Mouse (Mus musculus) cerebellum, postnatal 14 days (tissue): ENCODE measurements around the gene Ripk4.
A peak's percentile ranks its signal among the peaks of the same experiment; 100 is the strongest.

ENCODE experiments used
- DNase-seq, 2 experiments: peaks; one replicate each; pipeline ENCODE4 v3.0.0; 2021; ENCODE audit warnings: mixed read lengths in 2 of 2

The Ripk4 gene

GRCm38 (mm10) chr16:97763061-97763989 is at the start of gene Ripk4:
Ripk4 (minus strand) TSS chr16:97763787.
- peak; percentile 19 for DNase-seq

- DNase-seq, result no peak
Measured at GRCm38 (mm10) chr16:97808881-97809280, 45.3 kb upstream of the Ripk4 start.

- no peak for DNase-seq
Measured at GRCm38 (mm10) chr16:97805646-97806045, 42.1 kb upstream of the Ripk4 start.

GRCm38 (mm10) chr16:97804680-97805547 is 41.3 kb upstream of the Ripk4 start:
- peak; percentile 90 to 95 for DNase-seq

GRCm38 (mm10) chr16:97797950-97798869 is 34.6 kb upstream of the Ripk4 start:
- DNase-seq, result no peak

GRCm38 (mm10) chr16:97797212-97797611 is 33.6 kb upstream of the Ripk4 start:
- no peak for DNase-seq

- no peak for DNase-seq
Measured at GRCm38 (mm10) chr16:97794256-97794655, 30.7 kb upstream of the Ripk4 start.

GRCm38 (mm10) chr16:97783057-97783456 is 19.5 kb upstream of the Ripk4 start:
- no peak for DNase-seq

- DNase-seq, result peak; percentile 93 to 95
Measured at GRCm38 (mm10) chr16:97778353-97779025, 14.9 kb upstream of the Ripk4 start.

- no peak for DNase-seq
Measured at GRCm38 (mm10) chr16:97766501-97766900, 2.9 kb upstream of the Ripk4 start.

GRCm38 (mm10) chr16:97764626-97765025 is 1.0 kb upstream of the Ripk4 start:
- DNase-seq, result no peak

GRCm38 (mm10) chr16:97763990-97764340 is 378 bp upstream of the Ripk4 start:
- no peak for DNase-seq

- DNase-seq, result no peak
Measured at GRCm38 (mm10) chr16:97761782-97762181, 1.8 kb downstream of the Ripk4 start.

GRCm38 (mm10) chr16:97759681-97760080 is 3.9 kb downstream of the Ripk4 start:
- no peak for DNase-seq

GRCm38 (mm10) chr16:97758288-97758687 is 5.3 kb downstream of the Ripk4 start:
- DNase-seq, result no peak

- DNase-seq, result no peak
Measured at GRCm38 (mm10) chr16:97756460-97756859, 7.1 kb downstream of the Ripk4 start.

GRCm38 (mm10) chr16:97752316-97752941 is 11.2 kb downstream of the Ripk4 start:
- no peak for DNase-seq

GRCm38 (mm10) chr16:97751884-97752283 is 11.7 kb downstream of the Ripk4 start:
- DNase-seq, result peak; percentile 9 to 28

- DNase-seq, result no peak
Measured at GRCm38 (mm10) chr16:97748421-97748820, 15.2 kb downstream of the Ripk4 start.

- DNase-seq, result no peak
Measured at GRCm38 (mm10) chr16:97738030-97738429, 25.6 kb downstream of the Ripk4 start.

GRCm38 (mm10) chr16:97736562-97736961 is 27.0 kb downstream of the Ripk4 start:
- DNase-seq, result no peak
